ENCODE assay signal across 8 mouse cellular contexts in genomic region chrX:70385962-70386351, GRCm38 (mm10). TPM values are rescaled to one million over a fixed set of nuclear protein-coding genes. Genes with fewer than 3 reads are reported as not detected.
DNase-seq lines count a peak whose midpoint lies in the region; ATAC-seq and TF ChIP-seq lines count a peak whose summit lies in the region.

No protein-coding gene starts in this region.

- H3K4me2 ChIP-seq in heart, postnatal 0 days (ENCODE audit: low read depth, low read length) = peak overlapping the region; percentile 64
- H3K4me2 ChIP-seq in liver, embryonic 14.5 days (ENCODE audit: low read depth) = peak overlapping the region; percentile 69
- H3K4me2 ChIP-seq in stomach, embryonic 16.5 days (ENCODE audit: low read depth, low read length) = peak overlapping the region; percentile 56

- no peak for ATAC-seq in heart, postnatal 0 days (ENCODE audit: insufficient read depth, low read depth)
- peak; percentile 53 for ATAC-seq in liver, embryonic 14.5 days (ENCODE audit: insufficient read depth)
- no peak for ATAC-seq in stomach, embryonic 16.5 days (ENCODE audit: insufficient read depth, low FRiP score)

- peak; percentile 9 for DNase-seq in embryo, embryonic 11 days
- no peak for DNase-seq in embryo, embryonic 9.5 days (ENCODE audit: extremely low spot score)
- DNase-seq in ovary, postnatal 36 days (ENCODE audit: low spot score) = peak; percentile 10
- no peak for DNase-seq in ovary, postnatal 10 days (ENCODE audit: low spot score)
- no peak for DNase-seq in heart, postnatal 0 days (ENCODE audit: low spot score)
- no peak for DNase-seq in liver, embryonic 14.5 days (ENCODE audit: low read depth in 3 of 3, low spot score in 3 of 3)
- no peak for DNase-seq in layer of hippocampus, postnatal 14 days (ENCODE audit: low spot score in 2 of 2)

- TF ChIP-seq CTCF in heart, postnatal 0 days (IDR thresholded peaks at IDR 0.05; ENCODE audit: low read depth) = no peak
- TF ChIP-seq CTCF in liver, embryonic 14.5 days (IDR thresholded peaks at IDR 0.05; ENCODE audit: low read depth) = no peak

- H3K27me3 ChIP-seq in heart, postnatal 0 days (ENCODE audit: control insufficient read depth, insufficient read depth, low read length) = no peaks in the 10 kb centered on the region
- no peaks in the 10 kb centered on the region for H3K27me3 ChIP-seq in liver, embryonic 14.5 days (ENCODE audit: control insufficient read depth, insufficient read depth, low read length)
- H3K27me3 ChIP-seq in stomach, embryonic 16.5 days (ENCODE audit: control insufficient read depth, insufficient read depth, low read length) = no peaks in the 10 kb centered on the region

- no peak for TF ChIP-seq EP300 in heart, postnatal 0 days (IDR thresholded peaks at IDR 0.05; ENCODE audit: low read depth)
- no peak for TF ChIP-seq EP300 in liver, embryonic 14.5 days (IDR thresholded peaks at IDR 0.05; ENCODE audit: low read depth)

- H3K4me3 ChIP-seq in heart, postnatal 0 days (ENCODE audit: low read depth, low read length) = peak overlapping the region; percentile 54
- H3K4me3 ChIP-seq in liver, embryonic 14.5 days (ENCODE audit: insufficient read depth in 1 of 2, low read depth in 2 of 2, low read length in 2 of 2) = peak overlapping the region; percentile 65 to 94
- peak overlapping the region; percentile 60 for H3K4me3 ChIP-seq in stomach, embryonic 16.5 days (replicated peaks; ENCODE audit: low read length)

- no peaks in the 10 kb centered on the region for H3K9me3 ChIP-seq in heart, postnatal 0 days (replicated peaks; ENCODE audit: control insufficient read depth, low read length)
- H3K9me3 ChIP-seq in liver, embryonic 14.5 days (ENCODE audit: control insufficient read depth, low read length) = no peaks in the 10 kb centered on the region
- H3K9me3 ChIP-seq in stomach, embryonic 16.5 days (replicated peaks; ENCODE audit: control insufficient read depth, low read length) = no peaks in the 10 kb centered on the region

- H3K9ac ChIP-seq in heart, postnatal 0 days (replicated peaks; ENCODE audit: low read depth, low read length) = peak overlapping the region; percentile 40
- H3K9ac ChIP-seq in liver, embryonic 14.5 days (replicated peaks) = peak overlapping the region; percentile 62
- H3K9ac ChIP-seq in stomach, embryonic 16.5 days (ENCODE audit: low read length) = peak overlapping the region; percentile 73

- 16% methylated on average over 11 of the region's 11 CpGs for WGBS in heart, postnatal 0 days
- 11% methylated on average over 11 of the region's 11 CpGs for WGBS in liver, embryonic 14.5 days (ENCODE audit: insufficient replicate concordance)
- 10% methylated on average over 11 of the region's 11 CpGs for whole genome bisulfite sequencing in stomach, embryonic 16.5 days

- H3K4me1 ChIP-seq in heart, postnatal 0 days (ENCODE audit: control insufficient read depth, insufficient read depth) = peaks cover 5% of the 10 kb centered on the region; the same call in 1 of the 2 replicates
- H3K4me1 ChIP-seq in liver, embryonic 14.5 days (replicated peaks; ENCODE audit: control insufficient read depth in 2 of 2, insufficient read depth in 2 of 2, low read length in 1 of 2) = peaks cover 0 to 9% of the 10 kb centered on the region in 2 experiments; a peak in 2 of 4 replicates
- peaks cover 5% of the 10 kb centered on the region; the same call in 1 of the 2 replicates for H3K4me1 ChIP-seq in stomach, embryonic 16.5 days (ENCODE audit: control insufficient read depth, insufficient read depth, low read length)

- peaks cover 7% of the 10 kb centered on the region; the same call in 1 of the 2 replicates for H3K36me3 ChIP-seq in heart, postnatal 0 days (replicated peaks; ENCODE audit: control insufficient read depth, insufficient read depth, low read length)
- no peaks in the 10 kb centered on the region for H3K36me3 ChIP-seq in liver, embryonic 14.5 days (replicated peaks; ENCODE audit: control insufficient read depth, insufficient read depth, low read depth)
- no peaks in the 10 kb centered on the region for H3K36me3 ChIP-seq in stomach, embryonic 16.5 days (ENCODE audit: control insufficient read depth, insufficient read depth, low read length)

- peak overlapping the region; percentile 61 for H3K27ac ChIP-seq in heart, postnatal 0 days (ENCODE audit: low read depth)
- H3K27ac ChIP-seq in liver, embryonic 14.5 days = peak overlapping the region; percentile 31; the same call in 1 of the 2 replicates
- peak overlapping the region; percentile 87 for H3K27ac ChIP-seq in stomach, embryonic 16.5 days (ENCODE audit: low read length)

RNA-seq across cellular contexts. Expression of gene 1110012L19Rik, which starts 0.3 kb away (rescaled TPM):
- total RNA-seq in heart, postnatal 0 days (2014; rRNA removed; ENCODE audit: low replicate concordance) = 20.4 and 33.7 TPM in 2 replicates
- polyA plus RNA-seq in heart, postnatal 0 days (2015; fragmentation: Nextera tagmentation; extraction: Ambion mirVana) = 23.3 and 27.6 TPM in 2 replicates
- polyA plus RNA-seq in liver, embryonic 14.5 days (2012; rRNA removed) = 4.3 and 6.3 TPM in 2 replicates
- polyA plus RNA-seq in liver, embryonic 14.5 days (2014; fragmentation: Nextera tagmentation; extraction: Ambion mirVana) = 8.7 and 9.4 TPM in 2 replicates
- 31.8 and 35.6 TPM in 2 replicates for polyA plus RNA-seq in stomach, embryonic 16.5 days (2015; fragmentation: Nextera tagmentation; extraction: Ambion mirVana)
- total RNA-seq in layer of hippocampus, postnatal 14 days (2021) = 10 to 100 TPM; 15.9 to 17.3 TPM

RNA-seq across cellular contexts. Expression of gene Ids, which starts 21.1 kb away (rescaled TPM):
- 7.2 and 16.7 TPM in 2 replicates for total RNA-seq in heart, postnatal 0 days (2014; rRNA removed; ENCODE audit: low replicate concordance)
- 1.9 and 2.0 TPM in 2 replicates for polyA plus RNA-seq in heart, postnatal 0 days (2015; fragmentation: Nextera tagmentation; extraction: Ambion mirVana)
- 1.5 and 1.6 TPM in 2 replicates for polyA plus RNA-seq in liver, embryonic 14.5 days (2012; rRNA removed)
- 0.40 and 0.66 TPM in 2 replicates for polyA plus RNA-seq in liver, embryonic 14.5 days (2014; fragmentation: Nextera tagmentation; extraction: Ambion mirVana)
- 3.8 TPM in 2 replicates for polyA plus RNA-seq in stomach, embryonic 16.5 days (2015; fragmentation: Nextera tagmentation; extraction: Ambion mirVana)
- 100 to 1,000 TPM; 267 to 314 TPM for total RNA-seq in layer of hippocampus, postnatal 14 days (2021)

Comparison
In these comparisons a context has a peak if more than half of its experiments do, and no peak if none do; other contexts are left out.
1. DNase-seq: peak in embryo, embryonic 11 days (single experiment) and ovary, postnatal 36 days (single experiment); none in embryo, embryonic 9.5 days (single experiment), ovary, postnatal 10 days (single experiment), heart, postnatal 0 days (single experiment), liver, embryonic 14.5 days (0 of 3) and layer of hippocampus, postnatal 14 days (0 of 2).
2. H3K27ac ChIP-seq: peak in every context shown above with its lines; median percentile 87 in stomach, embryonic 16.5 days; 61 in heart, postnatal 0 days; 31 in liver, embryonic 14.5 days.
3. Peak in every context shown above with its lines, with median percentiles within 50 percentile points of each other: H3K4me2 ChIP-seq, H3K4me3 ChIP-seq and H3K9ac ChIP-seq.